Mouse (Mus musculus) intestine, postnatal 0 days (tissue): ENCODE results near the gene Kiss1. TPM values are rescaled to one million over a fixed set of nuclear protein-coding genes. Genes with fewer than 3 reads are reported as not detected.

Experiments used
- ATAC-seq: fragments of 200-750 bp; cut with Nextera tagmentation; 2 replicates; pipeline ENCODE4 v1.8.0; 2017; ENCODE audit warnings: mild to moderate bottlenecking, moderate TSS enrichment, moderate library complexity
- H3K27ac ChIP-seq: fragments of 300-500 bp; sonication (generic); 2 replicates; pipeline ENCODE4 v1.5.1; 2014; ENCODE audit warnings: mild to moderate bottlenecking, low read depth, low read length, moderate library complexity
- H3K27me3 ChIP-seq: fragments of 300-500 bp; sonication (generic); replicated peaks from 2 replicates; pipeline ENCODE4 v1.6.1; 2014; ENCODE audit warnings: low read length, mixed read lengths; ENCODE audit not compliant: control insufficient read depth, insufficient read depth
- H3K36me3 ChIP-seq: fragments of 300-500 bp; sonication (generic); 2 replicates; pipeline ENCODE4 v1.6.1; 2014; ENCODE audit warnings: mild to moderate bottlenecking, moderate library complexity; ENCODE audit not compliant: control insufficient read depth, insufficient read depth
- H3K4me1 ChIP-seq: fragments of 300-500 bp; sonication (generic); replicated peaks from 2 replicates; pipeline ENCODE4 v1.6.1; 2014; ENCODE audit warnings: antibody characterized with exemption, low read length, mixed read lengths; ENCODE audit not compliant: control insufficient read depth, insufficient read depth
- H3K4me2 ChIP-seq: fragments of 300-500 bp; sonication (generic); replicated peaks from 2 replicates; pipeline ENCODE4 v1.6.1; 2014; ENCODE audit warnings: low read depth, mild to moderate bottlenecking, moderate library complexity
- H3K4me3 ChIP-seq: fragments of 300-500 bp; sonication (generic); 2 replicates; pipeline ENCODE4 v1.5.1; 2014; ENCODE audit warnings: low read depth, low read length
- H3K9ac ChIP-seq: fragments of 300-500 bp; sonication (generic); 2 replicates; pipeline ENCODE4 v1.6.1; 2014; ENCODE audit warnings: mild to moderate bottlenecking, low read depth, low read length
- H3K9me3 ChIP-seq: fragments of 300-500 bp; sonication (generic); 2 replicates; pipeline ENCODE4 v1.6.1; 2016; ENCODE audit warnings: mixed run types; ENCODE audit not compliant: control insufficient read depth
- CTCF ChIP-seq: sonication (generic); IDR thresholded peaks from 2 replicates; pipeline ENCODE4 v1.5.1; 2016; ENCODE audit warnings: low read depth, mild to moderate bottlenecking, control low read depth, antibody characterized with exemption, moderate library complexity
- WGBS: fragments of 180-500 bp; shearing (Covaris S2); extraction: QIAGEN DNeasy Blood & Tissue Kit; methylation state at CpG from one replicate; pipeline ENCODE4 v1.1.7; 2014; 5-methylcytosine and 5-hydroxymethylcytosine counted together
- polyA plus RNA-seq: library from polyadenylated mRNA; unstranded; fragments of >200 nt; fragmentation: Nextera tagmentation; extraction: Ambion mirVana; gene quantifications from 2 replicates; pipeline ENCODE4 v1.2.1, GENCODE M21; 2015

The Kiss1 gene
- polyA plus RNA-seq, 1 experiment from 2014 or later: not detected

GRCm38 (mm10) chr1:133375696-133376346, 54.1 kb downstream of the Kiss1 start:
- 35% methylated on average over 10 of the region's 10 CpGs for WGBS
- Histone ChIP-seq H3K9me3 (no peaks in the 10 kb centered on the region), H3K36me3 (no peaks in the 10 kb centered on the region; the same call in 1 of the 2 replicates), H3K4me1 (no peaks in the 10 kb centered on the region; the same call in 1 of the 2 replicates), H3K4me3 (no peak overlapping the region), H3K27ac (no peak overlapping the region), H3K9ac (no peak overlapping the region), H3K4me2 (0 out of 2 replicates have a peak overlapping the region, but pooled peaks have one; percentile 9), H3K27me3 (no peaks in the 10 kb centered on the region)
- peak; percentile 92 for ATAC-seq
- TF ChIP-seq CTCF: 0 out of 2 replicates have a peak, but pooled peaks have one; percentile 9

GRCm38 (mm10) chr1:133377547-133377946, 55.9 kb downstream of the Kiss1 start:
- H3K27ac ChIP-seq: no peak overlapping the region
- no peak overlapping the region for H3K9ac ChIP-seq
- WGBS: 90% methylated on average over 5 of the region's 5 CpGs
- no peak for ATAC-seq
- no peak overlapping the region for H3K4me3 ChIP-seq
- H3K36me3 ChIP-seq: no peaks in the 10 kb centered on the region; the same call in 1 of the 2 replicates
- TF ChIP-seq CTCF: no peak
- no peaks in the 10 kb centered on the region; the same call in 1 of the 2 replicates for H3K4me1 ChIP-seq
- no peaks in the 10 kb centered on the region for H3K9me3 ChIP-seq
- no peak overlapping the region for H3K4me2 ChIP-seq
- no peaks in the 10 kb centered on the region for H3K27me3 ChIP-seq

Other genes starting within 250 kb of the Kiss1 start
- 28.5 and 33.0 TPM in 2 replicates for gene Ppp1r15b, start 190.7 kb upstream of the Kiss1 start, polyA plus RNA-seq
- 7.5 and 8.0 TPM in 2 replicates for gene Plekha6, start 157.7 kb upstream of the Kiss1 start, polyA plus RNA-seq
- gene Golt1a, start 12.1 kb upstream of the Kiss1 start, polyA plus RNA-seq: 164 and 187 TPM in 2 replicates
- 4.3 and 5.7 TPM in 2 replicates for gene Ren1, start 28.6 kb downstream of the Kiss1 start, polyA plus RNA-seq
- gene Etnk2, start 41.7 kb downstream of the Kiss1 start, polyA plus RNA-seq: 6.0 and 6.2 TPM in 2 replicates
- gene Sox13, start 102.5 kb downstream of the Kiss1 start, polyA plus RNA-seq: 12.3 and 12.6 TPM in 2 replicates